Mouse (Mus musculus): ENCODE data around the gene Tll1. TPM values are rescaled to one million over a fixed set of nuclear protein-coding genes. Genes with fewer than 3 reads are reported as not detected.

Gene Tll1
- polyA plus RNA-seq, 1 experiment = 0.01 TPM

- Histone ChIP-seq H3ac (ENCODE audit: control insufficient read depth, insufficient read length) (no peak overlapping the region), H3K79me2 (ENCODE audit: control insufficient read depth, insufficient read depth) (no peaks in the 10 kb centered on the region), H3K4me2 (ENCODE audit: low read depth) (no peak overlapping the region), H3K36me3 (ENCODE audit: control insufficient read depth, insufficient read depth) (no peaks in the 10 kb centered on the region), H3K4me3 (no peak overlapping the region), H3K27me3 (ENCODE audit: control insufficient read depth, insufficient read depth, insufficient read length) (no peaks in the 10 kb centered on the region)
- TF ChIP-seq SRF (IDR thresholded peaks at IDR 0.05; ENCODE audit: control insufficient read depth, insufficient read length, low read depth) (no peak), TCF3 (IDR thresholded peaks at IDR 0.05; ENCODE audit: insufficient read length, low read depth) (no peak), E2F4 (IDR thresholded peaks at IDR 0.05; ENCODE audit: insufficient read depth) (no peak), REST (IDR thresholded peaks at IDR 0.05; ENCODE audit: insufficient read depth, insufficient read length) (no peak), MAX (IDR thresholded peaks at IDR 0.05; ENCODE audit: low read depth) (no peak), MYOD1 (IDR thresholded peaks at IDR 0.05; ENCODE audit: control insufficient read depth in 1 of 3, insufficient read length in 2 of 3, low read depth in 2 of 3) (no peak), POLR2A (IDR thresholded peaks at IDR 0.05; ENCODE audit: insufficient read length, low read depth) (no peak), CEBPB (IDR thresholded peaks at IDR 0.05; ENCODE audit: insufficient read depth, poor library complexity, severe bottlenecking) (no peak), USF1 (IDR thresholded peaks at IDR 0.05; ENCODE audit: low read depth) (no peak), POLR2AphosphoS2 (IDR thresholded peaks at IDR 0.05; ENCODE audit: insufficient read length, low read depth) (no peak), MYOG (IDR thresholded peaks at IDR 0.05; ENCODE audit: control insufficient read depth in 1 of 3, insufficient read depth in 1 of 3, insufficient read length in 2 of 3, low read depth in 2 of 3) (no peak), TCF12 (IDR thresholded peaks at IDR 0.05; ENCODE audit: insufficient read depth, poor library complexity, severe bottlenecking) (no peak)
These were observed 176.0 kb downstream of the Tll1 start for GRCm38 (mm10) chr8:64030081-64030480.

GRCm38 (mm10) chr8:64029525-64029924 lies 176.5 kb downstream of the Tll1 start:
- H3K27me3 ChIP-seq (ENCODE audit: control insufficient read depth, insufficient read depth, insufficient read length) = no peaks in the 10 kb centered on the region
- TF ChIP-seq POLR2AphosphoS2 (IDR thresholded peaks at IDR 0.05; ENCODE audit: insufficient read length, low read depth) (no peak), TCF12 (IDR thresholded peaks at IDR 0.05; ENCODE audit: insufficient read depth, poor library complexity, severe bottlenecking) (no peak), USF1 (IDR thresholded peaks at IDR 0.05; ENCODE audit: low read depth) (no peak), MYOD1 (IDR thresholded peaks at IDR 0.05; ENCODE audit: control insufficient read depth in 1 of 3, insufficient read length in 2 of 3, low read depth in 2 of 3) (no peak), MYOG (IDR thresholded peaks at IDR 0.05; ENCODE audit: control insufficient read depth in 1 of 3, insufficient read depth in 1 of 3, insufficient read length in 2 of 3, low read depth in 2 of 3) (no peak), E2F4 (IDR thresholded peaks at IDR 0.05; ENCODE audit: insufficient read depth) (no peak), SRF (IDR thresholded peaks at IDR 0.05; ENCODE audit: control insufficient read depth, insufficient read length, low read depth) (no peak), MAX (IDR thresholded peaks at IDR 0.05; ENCODE audit: low read depth) (no peak), CEBPB (IDR thresholded peaks at IDR 0.05; ENCODE audit: insufficient read depth, poor library complexity, severe bottlenecking) (no peak), POLR2A (IDR thresholded peaks at IDR 0.05; ENCODE audit: insufficient read length, low read depth) (no peak), TCF3 (IDR thresholded peaks at IDR 0.05; ENCODE audit: insufficient read length, low read depth) (no peak)
- H3K4me3 ChIP-seq = no peak overlapping the region
- no peak overlapping the region for H3ac ChIP-seq (ENCODE audit: control insufficient read depth, insufficient read length)
- H3K36me3 ChIP-seq (ENCODE audit: control insufficient read depth, insufficient read depth) = no peaks in the 10 kb centered on the region
- H3K79me2 ChIP-seq (ENCODE audit: control insufficient read depth, insufficient read depth) = no peaks in the 10 kb centered on the region
- H3K4me2 ChIP-seq (ENCODE audit: low read depth) = no peak overlapping the region

- TF ChIP-seq TCF3 (IDR thresholded peaks at IDR 0.05; ENCODE audit: insufficient read length, low read depth) (no peak), POLR2A (IDR thresholded peaks at IDR 0.05; ENCODE audit: insufficient read length, low read depth) (no peak), E2F4 (IDR thresholded peaks at IDR 0.05; ENCODE audit: insufficient read depth) (no peak), POLR2AphosphoS2 (IDR thresholded peaks at IDR 0.05; ENCODE audit: insufficient read length, low read depth) (no peak), TCF12 (IDR thresholded peaks at IDR 0.05; ENCODE audit: insufficient read depth, poor library complexity, severe bottlenecking) (no peak), MYOD1 (IDR thresholded peaks at IDR 0.05; ENCODE audit: control insufficient read depth in 1 of 3, insufficient read length in 2 of 3, low read depth in 2 of 3) (no peak), MYOG (IDR thresholded peaks at IDR 0.05; ENCODE audit: control insufficient read depth in 1 of 3, insufficient read depth in 1 of 3, insufficient read length in 2 of 3, low read depth in 2 of 3) (no peak), SRF (IDR thresholded peaks at IDR 0.05; ENCODE audit: control insufficient read depth, insufficient read length, low read depth) (no peak), REST (IDR thresholded peaks at IDR 0.05; ENCODE audit: insufficient read depth, insufficient read length) (no peak), MAX (IDR thresholded peaks at IDR 0.05; ENCODE audit: low read depth) (no peak), CEBPB (IDR thresholded peaks at IDR 0.05; ENCODE audit: insufficient read depth, poor library complexity, severe bottlenecking) (no peak), USF1 (IDR thresholded peaks at IDR 0.05; ENCODE audit: low read depth) (no peak)
- no peak overlapping the region for H3K4me3 ChIP-seq
- H3ac ChIP-seq (ENCODE audit: control insufficient read depth, insufficient read length) = no peak overlapping the region
- H3K4me2 ChIP-seq (ENCODE audit: low read depth) = no peak overlapping the region
- no peaks in the 10 kb centered on the region for H3K27me3 ChIP-seq (ENCODE audit: control insufficient read depth, insufficient read depth, insufficient read length)
- H3K36me3 ChIP-seq (ENCODE audit: control insufficient read depth, insufficient read depth) = no peaks in the 10 kb centered on the region
- H3K79me2 ChIP-seq (ENCODE audit: control insufficient read depth, insufficient read depth) = no peaks in the 10 kb centered on the region
These were observed 181.7 kb downstream of the Tll1 start for GRCm38 (mm10) chr8:64024359-64024758.

- TF ChIP-seq USF1 (IDR thresholded peaks at IDR 0.05; ENCODE audit: low read depth) = no peak
- no peak for TF ChIP-seq E2F4 (IDR thresholded peaks at IDR 0.05; ENCODE audit: insufficient read depth)
- TF ChIP-seq TCF3 (IDR thresholded peaks at IDR 0.05; ENCODE audit: insufficient read length, low read depth) = no peak
- TF ChIP-seq MYOG (IDR thresholded peaks at IDR 0.05; ENCODE audit: control insufficient read depth in 1 of 3, insufficient read depth in 1 of 3, insufficient read length in 2 of 3, low read depth in 2 of 3) = no peak
- no peak for TF ChIP-seq CEBPB (IDR thresholded peaks at IDR 0.05; ENCODE audit: insufficient read depth, poor library complexity, severe bottlenecking)
- no peak for TF ChIP-seq MYOD1 (IDR thresholded peaks at IDR 0.05; ENCODE audit: control insufficient read depth in 1 of 3, insufficient read length in 2 of 3, low read depth in 2 of 3)
- no peak for TF ChIP-seq TCF12 (IDR thresholded peaks at IDR 0.05; ENCODE audit: insufficient read depth, poor library complexity, severe bottlenecking)
- no peak for TF ChIP-seq SRF (IDR thresholded peaks at IDR 0.05; ENCODE audit: control insufficient read depth, insufficient read length, low read depth)
- H3K4me2 ChIP-seq (ENCODE audit: low read depth) = no peak overlapping the region
- no peak overlapping the region for H3ac ChIP-seq (ENCODE audit: control insufficient read depth, insufficient read length)
- no peaks in the 10 kb centered on the region for H3K27me3 ChIP-seq (ENCODE audit: control insufficient read depth, insufficient read depth, insufficient read length)
- H3K79me2 ChIP-seq (ENCODE audit: control insufficient read depth, insufficient read depth) = no peaks in the 10 kb centered on the region
- H3K36me3 ChIP-seq (ENCODE audit: control insufficient read depth, insufficient read depth) = no peaks in the 10 kb centered on the region
- H3K4me3 ChIP-seq = no peak overlapping the region
These were observed 182.5 kb downstream of the Tll1 start for GRCm38 (mm10) chr8:64023579-64023978.

Measured in myocyte (in vitro differentiated cells).